Mouse (Mus musculus) midbrain, embryonic 16.5 days (tissue): Measurements from ENCODE around the gene Il7r. TPM values are rescaled to one million over a fixed set of nuclear protein-coding genes. Genes with fewer than 3 reads are reported as not detected.
"Not testable (repeated sequence)": the region's sequence is repeated elsewhere in the genome, so short reads cannot be mapped to it uniquely, and the experiment has no call there.

Source experiments
- ATAC-seq: fragments of 200-750 bp; cut with Nextera tagmentation; 2 replicates; pipeline ENCODE4 v1.8.0; 2017; ENCODE audit warnings: moderate TSS enrichment
- H3K27ac ChIP-seq: fragments of 300-500 bp; sonication (generic); 2 replicates; pipeline ENCODE4 v1.5.1; 2014; ENCODE audit warnings: mild to moderate bottlenecking, low read length, mixed read lengths
- H3K27me3 ChIP-seq: fragments of 300-500 bp; sonication (generic); 2 replicates; pipeline ENCODE4 v1.6.1; 2014; ENCODE audit warnings: low read depth, low read length, mixed read lengths; ENCODE audit not compliant: control insufficient read depth, insufficient read depth
- H3K36me3 ChIP-seq: fragments of 300-500 bp; sonication (generic); 2 replicates; pipeline ENCODE4 v1.6.1; 2014; ENCODE audit warnings: mild to moderate bottlenecking, low read length, moderate library complexity, mixed read lengths; ENCODE audit not compliant: control insufficient read depth, insufficient read depth
- H3K4me1 ChIP-seq: fragments of 300-500 bp; sonication (generic); 2 replicates; pipeline ENCODE4 v1.6.1; 2014; ENCODE audit warnings: mild to moderate bottlenecking, low read length, mixed read lengths; ENCODE audit not compliant: control insufficient read depth, insufficient read depth
- H3K4me2 ChIP-seq: fragments of 300-500 bp; sonication (generic); 2 replicates; pipeline ENCODE4 v1.6.1; 2014; ENCODE audit warnings: mild to moderate bottlenecking, low read length, mixed read lengths
- H3K4me3 ChIP-seq: fragments of 300-500 bp; sonication (generic); 2 replicates; pipeline ENCODE4 v1.5.1; 2014; ENCODE audit warnings: low read depth, mild to moderate bottlenecking, low read length, moderate library complexity, mixed read lengths
- H3K9ac ChIP-seq: fragments of 300-500 bp; sonication (generic); 2 replicates; pipeline ENCODE4 v1.6.1; 2014; ENCODE audit warnings: low read depth, low read length, mixed read lengths
- H3K9me3 ChIP-seq: fragments of 300-500 bp; sonication (generic); replicated peaks from 2 replicates; pipeline ENCODE4 v1.6.1; 2014; ENCODE audit warnings: mild to moderate bottlenecking, low read length, mixed read lengths; ENCODE audit not compliant: control insufficient read depth, poor library complexity, severe bottlenecking
- WGBS: fragments of 180-500 bp; shearing (Covaris S2); extraction: QIAGEN DNeasy Blood & Tissue Kit; methylation state at CpG from one replicate; pipeline ENCODE4 v1.1.7; 2014; 5-methylcytosine and 5-hydroxymethylcytosine counted together
- polyA plus RNA-seq: library from polyadenylated mRNA; unstranded; fragments of >200 nt; fragmentation: Nextera tagmentation; extraction: Ambion mirVana; gene quantifications from 2 replicates; pipeline ENCODE4 v1.2.1, GENCODE M21; 2015

Il7r gene
- polyA plus RNA-seq, 1 experiment from 2014 or later, result not detected

DNA sequence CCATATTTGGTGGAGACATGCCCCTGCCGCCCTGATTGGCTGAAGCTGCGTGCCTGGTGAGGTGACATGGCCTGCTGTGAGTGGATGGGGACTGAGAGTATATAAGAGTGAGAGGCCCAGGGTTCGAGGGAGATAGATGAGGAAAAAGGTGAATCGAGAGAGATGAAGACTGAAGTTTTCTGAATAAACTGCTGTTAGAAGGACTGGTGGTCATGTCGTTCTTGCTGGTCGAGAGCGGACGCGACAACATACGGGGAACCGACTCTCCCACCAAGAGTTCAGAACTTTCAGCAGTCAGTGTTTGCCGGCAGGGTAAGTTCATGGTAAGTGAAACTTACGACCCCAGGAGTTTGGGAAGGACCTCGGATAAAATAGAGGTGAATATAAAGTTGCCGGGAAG, 27.3 kb upstream of the Il7r start:
- not testable (repeated sequence) for H3K27me3 ChIP-seq, H3K9me3 ChIP-seq, H3K4me2 ChIP-seq, ATAC-seq, H3K4me1 ChIP-seq, H3K36me3 ChIP-seq, H3K4me3 ChIP-seq, H3K9ac ChIP-seq, H3K27ac ChIP-seq
- 93% methylated on average over 13 of the region's 15 CpGs for WGBS

DNA sequence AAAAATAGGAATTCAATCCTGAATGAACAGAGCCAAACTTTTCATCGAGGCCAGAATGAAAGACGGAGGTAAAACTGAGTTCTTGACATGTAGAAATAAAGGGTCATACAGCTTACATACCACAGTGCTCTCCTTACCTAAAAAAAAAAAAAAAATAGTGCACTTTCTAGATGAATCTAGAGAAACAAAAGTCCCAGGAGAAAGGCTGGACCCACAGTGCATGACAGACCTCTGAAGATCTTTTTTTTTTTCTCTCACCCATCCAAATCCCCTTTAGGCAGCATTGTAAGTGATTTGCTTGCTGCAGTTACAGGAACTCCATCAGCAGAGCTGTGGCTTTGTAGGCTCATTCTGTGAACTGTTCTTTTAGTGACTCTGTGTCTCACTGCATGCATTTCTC, 19.0 kb upstream of the Il7r start:
- Histone ChIP-seq H3K4me1 (no peaks in the 10 kb centered on the region), H3K4me2 (no peak overlapping the region), H3K4me3 (no peak overlapping the region), H3K27me3 (no peaks in the 10 kb centered on the region), H3K36me3 (no peaks in the 10 kb centered on the region), H3K9me3 (no peaks in the 10 kb centered on the region), H3K9ac (no peak overlapping the region), H3K27ac (no peak overlapping the region)
- WGBS, result 96% methylated on average over 2 of the region's 2 CpGs
- ATAC-seq, result no peak

DNA sequence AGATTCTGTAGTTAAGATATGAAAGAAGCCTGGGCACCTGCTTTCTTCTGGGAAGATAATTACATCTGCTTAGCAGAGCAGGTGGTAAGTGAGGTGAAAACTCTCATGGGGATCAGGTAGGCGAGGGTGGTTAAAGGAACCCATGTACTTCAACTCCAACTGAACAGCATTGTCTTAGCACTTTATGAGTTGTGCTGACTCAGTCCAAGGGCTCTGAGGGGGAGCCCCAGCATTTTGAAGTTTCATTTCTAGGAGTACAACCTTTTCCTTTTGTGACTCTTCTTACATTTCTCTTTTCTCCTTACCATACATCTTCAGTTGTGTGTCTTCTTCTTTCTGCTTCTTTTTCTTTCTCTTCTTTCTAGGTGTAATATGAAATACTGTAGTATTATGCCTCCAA, 5.2 kb upstream of the Il7r start:
- 83% methylated on average over 1 of the region's 1 CpGs for WGBS
- no peak overlapping the region for H3K4me2 ChIP-seq
- no peaks in the 10 kb centered on the region for H3K4me1 ChIP-seq
- no peak for ATAC-seq
- H3K36me3 ChIP-seq, result no peaks in the 10 kb centered on the region
- no peak overlapping the region for H3K9ac ChIP-seq
- H3K4me3 ChIP-seq, result no peak overlapping the region
- no peaks in the 10 kb centered on the region for H3K9me3 ChIP-seq
- H3K27ac ChIP-seq, result no peak overlapping the region
- no peaks in the 10 kb centered on the region for H3K27me3 ChIP-seq

DNA sequence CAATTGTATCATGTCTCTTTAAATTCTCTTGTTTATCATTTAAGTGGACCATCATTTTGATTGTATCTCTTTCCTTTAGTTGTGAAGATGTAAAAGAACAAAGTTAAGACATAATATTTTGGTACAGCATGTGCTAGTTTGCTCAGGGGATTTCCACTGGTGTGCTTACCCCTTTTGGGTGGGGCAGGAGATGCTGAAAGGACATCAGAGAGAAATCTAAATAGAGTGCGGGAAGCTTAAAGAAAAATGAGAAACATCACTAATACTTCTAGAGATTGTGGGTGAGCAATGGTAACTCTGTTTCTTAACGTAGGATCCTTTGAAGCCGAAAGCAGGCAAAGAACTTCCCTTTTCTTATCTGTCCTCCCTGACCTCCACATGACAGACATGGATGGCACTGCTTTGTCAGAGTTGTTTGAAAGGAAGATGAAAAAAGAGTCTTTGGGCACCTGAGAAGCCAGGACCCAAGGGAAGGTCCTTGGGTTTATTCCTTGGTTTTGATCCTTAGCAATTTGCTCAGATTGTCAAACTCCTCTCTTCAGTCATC, 3.5 kb upstream of the Il7r start:
- H3K27me3 ChIP-seq, result no peaks in the 10 kb centered on the region
- no peaks in the 10 kb centered on the region for H3K4me1 ChIP-seq
- no peak overlapping the region for H3K4me3 ChIP-seq
- no peak overlapping the region for H3K9ac ChIP-seq
- no peaks in the 10 kb centered on the region for H3K9me3 ChIP-seq
- WGBS, result 91% methylated on average over 3 of the region's 3 CpGs
- ATAC-seq, result no peak
- no peak overlapping the region for H3K27ac ChIP-seq
- H3K36me3 ChIP-seq, result no peaks in the 10 kb centered on the region
- no peak overlapping the region for H3K4me2 ChIP-seq

DNA sequence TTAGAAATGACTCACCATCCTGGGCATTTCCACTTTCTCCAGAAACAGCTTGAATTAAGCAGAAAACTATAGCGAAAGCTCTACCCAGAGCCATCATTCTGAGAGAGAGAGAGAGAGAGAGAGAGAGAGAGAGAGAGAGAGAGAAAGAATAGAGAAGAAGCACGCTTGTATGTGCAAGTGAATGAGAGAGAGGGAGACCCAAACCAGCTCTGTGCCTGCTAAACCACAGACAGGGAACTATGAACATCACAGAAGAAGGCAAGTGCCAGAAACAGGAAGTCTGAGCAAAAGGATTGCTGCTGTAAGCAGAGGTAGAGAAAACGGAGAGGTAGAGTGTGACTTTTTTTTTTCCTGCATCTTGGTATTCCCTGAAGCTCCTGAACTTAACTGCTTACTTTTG, 330 bp downstream of the Il7r start:
- H3K27ac ChIP-seq, result no peak overlapping the region
- H3K9me3 ChIP-seq, result no peaks in the 10 kb centered on the region
- H3K4me1 ChIP-seq, result no peaks in the 10 kb centered on the region
- ATAC-seq, result no peak
- WGBS, result 81% methylated on average over 3 of the region's 3 CpGs
- H3K36me3 ChIP-seq, result no peaks in the 10 kb centered on the region
- H3K4me3 ChIP-seq, result no peak overlapping the region
- H3K4me2 ChIP-seq, result no peak overlapping the region
- H3K27me3 ChIP-seq, result no peaks in the 10 kb centered on the region
- H3K9ac ChIP-seq, result no peak overlapping the region

GRCm38 (mm10) chr15:9528186-9528935, 1.6 kb downstream of the Il7r start:
- 78% methylated on average over 3 of the region's 3 CpGs for WGBS
- no peak for ATAC-seq
- H3K4me3 ChIP-seq, result no peak overlapping the region
- H3K9me3 ChIP-seq, result no peaks in the 10 kb centered on the region
- no peaks in the 10 kb centered on the region for H3K4me1 ChIP-seq
- no peaks in the 10 kb centered on the region for H3K36me3 ChIP-seq
- H3K27me3 ChIP-seq, result no peaks in the 10 kb centered on the region
- no peak overlapping the region for H3K9ac ChIP-seq
- H3K4me2 ChIP-seq, result no peak overlapping the region
- H3K27ac ChIP-seq, result no peak overlapping the region

DNA sequence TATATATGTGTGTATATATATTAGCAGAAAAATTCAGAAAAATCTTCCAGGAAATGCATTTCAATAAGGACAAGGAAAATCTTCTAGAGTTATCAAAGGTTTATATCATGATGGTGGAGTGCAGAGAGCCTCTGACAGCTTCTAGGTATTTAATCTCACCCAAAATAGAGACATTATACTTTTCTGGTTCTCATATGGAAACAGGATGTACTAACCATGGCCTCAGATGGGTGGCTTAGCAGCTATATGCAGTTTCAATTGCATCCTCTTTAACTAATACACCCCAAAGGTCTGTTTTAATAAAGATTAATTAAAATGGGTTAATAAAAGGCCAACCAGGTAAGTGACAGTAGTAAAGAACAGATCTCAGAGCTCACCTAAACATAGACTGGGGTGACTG, 3.6 kb downstream of the Il7r start:
- H3K4me3 ChIP-seq, result no peak overlapping the region
- H3K4me1 ChIP-seq, result no peaks in the 10 kb centered on the region
- H3K36me3 ChIP-seq, result no peaks in the 10 kb centered on the region
- H3K27me3 ChIP-seq, result no peaks in the 10 kb centered on the region
- no peak for ATAC-seq
- no peak overlapping the region for H3K9ac ChIP-seq
- H3K9me3 ChIP-seq, result no peaks in the 10 kb centered on the region
- H3K27ac ChIP-seq, result no peak overlapping the region
- H3K4me2 ChIP-seq, result no peak overlapping the region

- Histone ChIP-seq H3K27ac (no peak overlapping the region), H3K4me2 (no peak overlapping the region), H3K9ac (no peak overlapping the region), H3K36me3 (no peaks in the 10 kb centered on the region), H3K27me3 (no peaks in the 10 kb centered on the region), H3K4me1 (no peaks in the 10 kb centered on the region), H3K4me3 (no peak overlapping the region), H3K9me3 (no peaks in the 10 kb centered on the region)
- no peak for ATAC-seq
- WGBS, result 92% methylated on average over 5 of the region's 5 CpGs
These were observed 5.1 kb downstream of the Il7r start for GRCm38 (mm10) chr15:9524907-9525306.

- H3K36me3 ChIP-seq, result no peaks in the 10 kb centered on the region
- ATAC-seq, result no peak
- H3K4me1 ChIP-seq, result no peaks in the 10 kb centered on the region
- no peaks in the 10 kb centered on the region for H3K9me3 ChIP-seq
- no peak overlapping the region for H3K9ac ChIP-seq
- no peak overlapping the region for H3K27ac ChIP-seq
- no peaks in the 10 kb centered on the region for H3K27me3 ChIP-seq
- no peak overlapping the region for H3K4me3 ChIP-seq
- WGBS, result 87% methylated on average over 5 of the region's 5 CpGs
- H3K4me2 ChIP-seq, result no peak overlapping the region
These were observed 6.0 kb downstream of the Il7r start for GRCm38 (mm10) chr15:9523956-9524355.
